Mouse (Mus musculus) NIH3T3 (cell line): ENCODE measurements around the gene Cep104.

ENCODE experiments used
- DNase-seq: peaks from one replicate; pipeline ENCODE4 v3.0.0-alpha.2; 2012; ENCODE audit warnings: low read depth

The Cep104 gene

DNA sequence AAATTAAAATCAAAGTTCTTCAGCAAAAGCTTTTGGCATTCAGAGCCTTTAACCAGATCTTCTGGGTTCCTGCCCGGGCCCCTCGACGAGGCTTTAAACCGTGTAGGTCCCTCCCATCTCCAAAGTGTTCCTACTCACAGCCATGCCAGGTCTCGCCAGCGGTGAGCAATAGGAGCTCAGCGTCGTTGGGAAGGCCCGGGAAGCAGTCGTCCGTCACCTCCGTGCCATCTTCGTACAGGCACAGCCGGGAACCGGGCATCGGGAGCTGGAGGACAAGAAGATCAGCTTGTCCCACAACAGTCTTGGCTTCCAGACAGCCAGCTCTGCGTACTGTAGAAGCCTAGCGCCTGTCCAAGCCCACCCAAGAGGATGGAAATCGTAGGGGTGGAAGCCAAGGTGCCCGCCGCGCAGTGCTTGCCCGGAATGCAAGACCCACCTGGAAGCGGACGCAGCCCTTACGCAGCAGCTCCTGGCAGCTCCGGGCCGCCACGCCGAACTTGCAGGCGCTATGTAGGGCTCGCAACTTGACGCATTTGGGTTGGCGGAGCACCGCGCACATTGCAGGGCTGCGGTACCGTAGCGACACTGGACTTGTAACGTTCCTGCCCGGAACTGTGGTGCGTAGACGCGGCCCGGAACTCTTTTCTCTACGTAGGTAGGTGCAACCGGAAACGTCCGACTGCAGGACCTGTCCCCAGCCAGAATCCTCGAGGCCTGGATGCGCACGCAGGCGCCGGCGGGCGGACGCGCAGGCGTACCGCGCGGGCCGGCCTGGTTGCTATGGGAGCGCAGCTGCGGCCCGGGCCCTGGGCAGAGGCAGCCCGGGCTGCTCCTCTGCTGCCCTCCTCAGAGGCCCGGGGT, at the start of gene Cep104, which contains the start of gene Dffb:
Gene Cep104 (plus strand): TSS at position 764 of the 861 bp plus-strand sequence.
Gene Dffb (minus strand): TSS at position 696 of the 861 bp plus-strand sequence.
- DNase-seq, result peak; percentile 94

DNA sequence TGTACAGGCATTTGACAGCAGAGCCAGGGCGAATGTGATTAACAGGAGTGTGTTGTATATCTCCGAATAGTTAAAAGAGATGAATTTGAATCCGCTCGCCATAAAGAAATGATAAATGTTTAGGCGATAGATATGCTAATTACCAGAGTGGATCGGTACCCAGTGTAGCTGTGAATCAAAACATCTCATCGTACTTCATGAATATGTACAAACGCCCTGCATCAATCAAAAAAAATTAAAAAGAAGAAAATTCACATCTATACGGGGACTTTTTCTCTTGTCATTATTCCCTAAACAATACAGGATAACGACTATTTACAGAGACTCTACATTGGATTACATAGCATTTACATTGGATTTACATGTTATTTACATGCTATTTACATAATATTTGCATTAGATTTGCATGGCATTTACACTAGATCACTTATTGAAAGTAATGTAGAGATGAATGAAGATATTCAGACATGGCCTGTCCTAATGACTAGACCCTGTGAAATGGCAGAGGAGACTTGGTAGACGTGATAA, 46.2 kb upstream of the Cep104 start:
- no peak for DNase-seq

DNA sequence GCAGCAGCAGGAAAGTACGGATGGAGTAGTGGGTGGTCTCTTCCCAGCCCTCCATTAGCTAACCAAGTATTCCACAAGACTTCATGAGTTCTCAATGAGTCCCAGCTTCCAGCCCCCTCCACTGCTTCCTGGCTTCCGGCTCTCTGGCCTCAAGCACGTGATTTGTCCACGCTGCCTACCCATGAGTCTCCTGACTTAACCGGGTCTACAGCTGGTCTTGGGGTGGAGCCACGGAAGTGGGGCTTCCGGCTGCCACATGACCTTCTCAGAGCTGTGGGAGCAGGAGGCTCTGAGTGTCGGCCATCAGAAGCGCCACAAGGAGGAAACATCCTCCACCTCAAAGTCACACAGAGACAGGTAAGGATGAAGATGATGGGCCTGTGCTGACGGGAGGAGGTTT, 45.6 kb upstream of the Cep104 start:
- peak; percentile 3 for DNase-seq

DNA sequence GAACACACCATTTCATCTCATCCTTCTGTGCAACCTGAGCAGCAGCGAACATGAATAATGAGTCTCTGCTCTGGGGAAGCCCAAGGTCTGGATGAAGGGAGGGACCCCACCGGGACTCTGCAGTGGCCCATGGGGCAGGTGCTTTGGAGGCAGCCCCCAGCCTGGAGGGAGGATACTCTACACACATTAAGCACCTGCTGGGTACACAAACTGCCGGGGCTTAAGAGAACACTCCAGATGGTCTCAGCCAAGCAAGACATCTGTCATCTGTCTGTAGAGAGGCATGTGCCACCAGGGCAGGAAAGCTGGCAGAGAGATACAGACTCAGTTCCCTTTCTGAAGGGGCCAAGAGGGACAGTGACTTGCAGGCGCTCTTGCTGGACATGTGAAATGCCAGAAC, 45.1 kb upstream of the Cep104 start:
- DNase-seq, result no peak

DNA sequence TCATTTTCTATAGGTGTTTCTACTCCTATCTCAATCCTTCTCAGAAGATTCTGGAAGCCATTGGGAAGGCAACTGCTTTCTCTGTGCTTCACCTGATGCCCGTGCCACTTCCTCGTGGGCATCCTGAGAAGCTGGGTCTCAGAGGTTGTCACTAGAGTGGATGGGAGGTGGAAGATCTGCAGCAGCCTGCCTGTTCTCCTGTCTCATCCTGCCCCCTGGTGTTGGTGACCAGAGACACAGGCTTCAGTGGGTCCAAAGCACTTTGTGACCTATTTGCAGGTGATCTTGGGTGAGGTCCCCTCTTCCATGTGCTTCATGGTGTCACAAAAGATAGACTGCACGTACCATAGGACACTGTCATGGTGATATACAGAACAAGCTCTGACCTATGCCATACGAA, 31.8 kb upstream of the Cep104 start:
- peak; percentile 56 for DNase-seq

DNA sequence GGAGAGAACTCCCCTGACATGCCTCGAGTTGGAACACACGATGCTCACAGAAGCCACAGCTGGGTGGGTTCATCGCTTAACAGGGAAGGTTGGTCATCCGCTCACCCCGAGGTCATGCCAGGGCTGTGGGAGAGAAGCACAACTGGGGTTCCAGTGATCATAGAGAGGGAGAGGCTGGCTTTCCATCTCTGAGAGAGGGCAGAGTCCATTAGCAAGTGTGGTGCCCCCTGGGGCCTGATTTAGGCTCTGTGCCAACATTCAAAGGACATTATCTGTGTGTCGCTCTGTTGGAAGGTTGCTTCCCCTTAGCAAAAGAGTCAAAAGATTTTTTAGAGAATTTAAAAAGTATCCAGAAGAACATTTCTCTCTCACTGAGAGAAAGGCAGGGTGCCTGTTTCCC, 30.7 kb upstream of the Cep104 start:
- DNase-seq, result no peak

DNA sequence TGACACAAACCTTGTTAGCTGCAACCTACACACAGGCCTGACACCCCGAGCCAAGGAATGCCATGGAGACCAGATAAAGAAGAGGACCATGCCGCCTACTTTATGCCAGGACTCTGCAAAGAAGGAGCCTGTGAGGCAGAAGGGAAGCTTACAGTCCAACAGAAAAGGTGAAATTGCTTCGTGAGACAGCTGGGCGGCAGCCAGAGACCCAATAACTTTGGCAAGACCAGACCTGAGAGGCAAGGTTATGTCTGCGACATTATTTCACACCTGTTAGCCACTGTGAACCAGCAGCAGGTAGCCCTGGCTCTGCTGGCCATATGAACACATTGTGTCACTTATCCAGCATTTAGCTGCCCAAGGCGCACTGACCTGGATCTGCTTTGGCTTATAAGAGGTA, 29.3 kb upstream of the Cep104 start:
- no peak for DNase-seq

DNA sequence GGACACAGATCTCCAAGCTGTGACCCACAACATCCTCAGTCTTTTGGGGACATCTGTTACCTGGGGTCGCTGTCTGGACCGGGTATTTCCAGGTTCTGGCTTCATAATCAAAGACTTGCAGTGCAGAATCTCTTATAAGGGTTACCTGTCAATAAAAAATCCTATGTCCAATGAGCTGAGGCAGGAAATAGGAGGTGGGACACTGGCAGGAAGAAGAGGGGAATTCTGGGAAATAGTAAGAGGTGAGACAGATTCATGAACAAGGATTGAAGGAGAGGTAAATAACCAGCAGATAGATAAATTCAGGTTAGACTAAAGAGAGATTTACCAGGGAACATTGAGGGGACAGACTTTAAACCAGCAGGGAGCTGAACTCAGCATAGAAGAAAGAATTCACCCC, 24.6 kb upstream of the Cep104 start:
- peak; percentile 54 for DNase-seq

DNA sequence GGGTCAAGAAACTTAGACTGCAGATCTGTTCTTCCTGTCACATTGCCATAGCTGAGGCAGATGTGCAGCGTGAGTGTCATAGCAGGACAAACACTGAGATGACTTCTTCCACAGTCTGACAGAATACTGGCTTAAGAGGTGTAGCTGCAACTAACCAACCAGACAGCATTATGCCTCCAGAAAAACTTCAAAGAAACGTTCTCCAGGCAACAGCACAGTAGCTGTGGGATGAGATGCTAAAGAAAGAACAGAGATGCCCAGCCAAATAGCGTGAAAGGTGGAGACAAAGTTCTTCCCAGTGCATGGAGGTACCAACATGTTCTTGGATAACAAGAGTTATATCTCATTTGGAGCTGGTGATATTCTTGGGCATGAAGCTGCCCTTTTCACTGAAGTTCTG, 23.8 kb upstream of the Cep104 start:
- DNase-seq, result no peak

DNA sequence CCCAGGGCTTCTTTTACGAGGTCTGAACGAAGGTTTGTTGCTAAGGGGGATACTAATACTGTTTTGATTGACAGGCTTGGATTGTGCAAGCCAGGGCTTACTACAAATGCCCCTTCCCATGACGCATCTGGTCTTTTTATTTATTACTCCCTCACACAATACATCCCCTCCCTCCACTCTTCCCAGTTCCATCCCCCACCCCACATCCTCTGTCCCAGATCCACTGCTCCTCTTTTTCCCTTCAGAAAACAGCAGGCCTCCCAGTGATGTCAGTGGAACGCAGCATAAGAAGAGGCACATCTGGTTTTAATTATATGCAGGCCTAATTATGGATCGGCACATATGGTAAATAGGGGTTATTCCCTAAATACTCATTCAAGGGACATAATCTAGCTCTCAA, 23.3 kb upstream of the Cep104 start:
- peak; percentile 8 for DNase-seq

DNA sequence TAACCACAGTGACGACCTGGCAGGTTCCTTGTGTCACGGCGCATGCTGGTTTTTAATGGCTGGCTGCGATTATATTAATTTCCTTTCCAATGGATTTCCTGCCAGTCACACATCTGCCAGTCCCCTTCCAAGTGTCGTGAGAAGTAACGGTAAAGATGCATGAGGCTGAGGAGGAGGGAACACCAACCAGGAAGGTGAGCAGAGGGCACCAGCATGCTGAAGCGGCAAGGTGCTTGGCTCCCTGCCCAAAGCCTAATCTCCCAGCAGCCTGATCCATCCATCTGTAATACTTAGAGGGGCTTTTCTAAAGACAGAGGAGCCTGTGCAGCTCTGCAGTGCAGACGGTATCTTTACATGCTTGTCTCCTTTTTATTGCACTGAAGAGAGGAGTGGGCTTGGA, 19.3 kb upstream of the Cep104 start:
- DNase-seq, result no peak

DNA sequence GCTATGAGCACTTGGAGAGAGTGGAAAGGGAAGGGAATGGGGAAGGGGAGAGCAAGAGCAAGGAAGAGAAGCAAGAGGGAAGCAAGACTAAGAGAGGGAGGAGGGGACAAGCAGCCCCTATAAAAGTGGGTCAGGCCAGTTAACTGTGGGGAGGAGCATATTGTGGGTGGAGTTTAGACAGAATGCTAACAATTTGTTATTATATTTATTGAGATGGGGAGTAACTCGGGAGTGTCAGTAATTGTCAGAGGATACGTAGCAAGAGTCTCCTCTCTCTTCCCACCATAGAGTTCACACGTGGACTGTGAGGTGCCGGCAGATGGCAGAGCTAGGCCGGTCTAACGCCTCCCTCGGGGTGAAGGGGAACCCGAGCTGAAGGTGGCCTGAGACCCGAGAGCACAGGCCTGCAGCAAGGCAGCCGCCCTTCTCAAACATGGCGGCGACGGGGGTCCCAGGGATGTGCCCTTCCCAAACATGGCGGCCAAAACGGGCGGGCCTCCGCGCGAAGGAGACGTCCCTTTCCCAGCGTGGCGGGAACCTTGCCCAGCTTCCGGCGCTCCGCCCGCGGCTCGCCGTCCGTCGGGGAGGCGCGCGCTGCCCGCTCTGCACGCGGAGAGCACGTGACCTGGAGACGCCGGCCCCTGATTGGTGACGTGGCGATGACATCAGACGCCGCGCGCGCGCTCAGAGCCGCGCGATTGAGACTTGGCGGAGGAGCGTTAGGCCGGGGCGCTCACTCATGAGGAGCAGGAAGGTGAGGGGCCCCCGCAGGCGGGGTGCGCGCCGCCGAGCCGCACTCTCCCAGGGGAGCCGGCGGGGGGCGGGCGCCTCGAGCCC, 18.2 kb upstream of the Cep104 start, which contains the start of gene A430005L14Rik:
Gene A430005L14Rik (plus strand): TSS at position 669 of the 837 bp plus-strand sequence.
- peak; percentile 98 for DNase-seq

DNA sequence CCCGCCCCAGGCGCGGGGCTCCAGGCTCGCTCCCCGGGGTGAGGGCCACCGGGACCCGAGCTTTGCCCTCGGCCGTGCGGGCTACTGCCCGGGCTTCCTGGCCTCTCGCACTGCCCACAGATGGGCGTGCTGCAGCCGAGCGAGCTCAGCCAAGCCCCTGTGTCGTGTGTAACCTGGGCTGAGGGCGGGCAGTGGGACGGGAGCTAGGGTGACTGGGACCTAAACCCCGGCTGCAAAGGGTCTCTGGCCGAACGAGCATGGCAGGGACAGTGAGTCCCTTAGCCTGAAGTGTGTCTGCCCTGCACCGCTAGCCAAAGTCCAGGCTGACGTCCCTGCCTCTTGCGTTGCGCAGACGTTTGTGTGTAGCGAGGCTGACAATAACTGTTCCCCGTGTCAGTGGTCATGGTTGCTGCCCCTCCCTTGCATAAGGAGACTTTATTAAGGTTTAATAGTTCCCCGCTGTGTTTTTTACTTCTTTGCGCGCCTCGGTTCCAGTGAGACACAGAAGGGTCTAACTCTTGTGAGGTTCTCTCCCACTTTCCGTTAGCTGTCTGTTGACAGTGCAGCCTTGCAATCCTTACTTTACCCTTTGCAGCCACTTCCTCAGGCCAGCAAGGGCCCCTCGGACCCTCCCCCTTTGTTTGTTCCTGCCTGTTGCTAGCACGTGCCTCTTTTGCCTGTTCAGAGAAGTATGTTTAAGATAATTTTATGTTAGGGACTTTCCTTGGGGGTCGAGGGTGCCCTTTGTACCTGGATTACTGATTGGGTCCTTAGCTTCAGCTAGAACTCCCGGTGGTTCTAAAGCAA, 17.3 kb upstream of the Cep104 start:
- no peak for DNase-seq

DNA sequence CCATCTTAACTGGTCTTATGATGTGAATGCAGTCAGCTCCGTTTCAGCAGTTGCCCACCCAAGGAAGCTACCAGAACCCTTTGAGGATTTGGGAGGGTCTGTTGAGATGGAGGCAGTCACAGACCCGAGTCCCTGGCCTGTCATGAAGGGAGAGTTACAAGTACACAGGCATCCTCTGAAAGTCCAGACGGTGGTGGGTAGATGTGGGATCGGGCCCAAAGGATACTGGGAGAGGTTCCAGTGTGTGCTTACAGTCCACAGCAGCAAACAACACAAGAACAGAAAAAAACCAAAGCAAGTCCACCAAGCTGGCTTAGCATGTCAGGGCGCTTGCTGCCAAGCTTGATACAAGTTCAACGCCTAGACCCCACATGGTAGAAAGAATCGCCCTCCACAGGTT, 12.4 kb upstream of the Cep104 start:
- no peak for DNase-seq

DNA sequence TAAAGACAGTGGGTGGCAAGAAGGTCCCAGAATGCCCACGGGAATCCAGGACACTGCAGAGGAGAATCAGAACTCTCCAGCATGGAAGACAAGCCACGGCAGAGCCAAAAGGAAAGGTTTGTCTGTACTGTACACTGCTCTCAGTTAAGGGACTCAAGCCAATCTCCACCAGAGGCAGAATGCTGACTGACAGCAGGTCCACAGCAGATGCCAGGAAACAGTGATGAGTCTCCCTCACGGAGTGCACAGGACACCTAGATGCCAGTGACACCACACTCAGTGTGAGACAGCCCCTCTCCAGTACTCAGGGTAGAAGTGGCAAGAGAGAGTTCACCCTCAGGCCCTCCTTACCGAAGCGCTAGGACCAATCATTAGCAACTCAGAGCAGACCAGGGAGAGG, 8.3 kb upstream of the Cep104 start:
- no peak for DNase-seq

DNA sequence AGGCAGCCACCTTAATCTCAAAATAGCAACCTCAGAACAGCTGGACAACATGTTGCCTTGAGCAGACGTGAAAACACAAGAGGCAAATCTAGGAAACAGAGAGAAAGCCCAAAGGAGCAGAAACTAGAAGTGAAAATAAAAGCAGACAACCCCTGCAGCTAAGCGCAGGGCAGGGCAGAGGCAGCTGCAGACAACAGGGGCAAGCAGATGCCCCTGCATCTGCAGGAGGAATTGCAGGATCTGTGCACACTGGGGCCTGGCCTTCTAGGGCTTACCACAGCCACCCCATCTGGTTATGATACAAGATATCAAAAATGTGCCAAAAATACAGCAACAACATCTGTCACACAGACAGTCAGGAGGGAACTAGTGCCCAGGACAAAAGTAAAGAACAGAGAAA, 7.4 kb upstream of the Cep104 start:
- no peak for DNase-seq

DNA sequence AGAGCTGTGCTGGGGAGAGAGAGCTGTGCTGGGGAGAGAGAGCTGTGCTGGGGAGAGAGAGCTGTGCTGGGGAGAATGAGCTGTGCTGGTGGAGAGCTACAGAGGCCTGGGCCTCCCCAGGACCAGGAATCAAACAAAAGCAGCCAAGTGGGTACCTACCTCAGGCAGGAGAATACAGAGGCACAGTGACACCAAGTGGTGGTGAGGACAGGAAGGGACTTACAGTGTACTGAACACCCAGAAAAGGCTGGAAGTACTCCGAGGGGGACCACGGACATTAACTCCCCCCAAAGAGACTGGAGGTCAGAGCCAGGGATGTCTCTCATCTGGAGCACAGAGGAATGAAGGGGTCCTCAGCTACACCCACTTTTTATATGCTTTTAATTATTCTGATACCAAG, 6.9 kb upstream of the Cep104 start:
- no peak for DNase-seq

DNA sequence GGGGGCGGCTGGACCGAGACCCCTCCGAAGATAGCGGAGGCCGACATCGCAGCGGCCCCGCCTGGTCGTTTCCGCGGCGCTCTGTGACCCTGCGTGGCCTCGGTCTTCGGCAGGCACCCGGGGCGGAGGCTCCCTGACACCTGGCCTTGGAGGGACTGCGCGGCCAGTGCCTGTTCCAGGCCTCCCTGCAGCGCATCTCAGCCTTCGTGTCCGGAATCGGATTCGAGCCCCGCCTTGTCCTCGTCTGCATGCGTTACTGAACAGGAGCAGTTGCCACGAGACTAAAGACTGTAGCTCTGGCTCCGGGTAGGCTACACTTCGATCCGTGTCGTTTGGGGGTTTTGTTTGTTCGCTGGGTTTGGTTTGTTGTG, 283 bp downstream of the Cep104 start:
- no peak for DNase-seq

DNA sequence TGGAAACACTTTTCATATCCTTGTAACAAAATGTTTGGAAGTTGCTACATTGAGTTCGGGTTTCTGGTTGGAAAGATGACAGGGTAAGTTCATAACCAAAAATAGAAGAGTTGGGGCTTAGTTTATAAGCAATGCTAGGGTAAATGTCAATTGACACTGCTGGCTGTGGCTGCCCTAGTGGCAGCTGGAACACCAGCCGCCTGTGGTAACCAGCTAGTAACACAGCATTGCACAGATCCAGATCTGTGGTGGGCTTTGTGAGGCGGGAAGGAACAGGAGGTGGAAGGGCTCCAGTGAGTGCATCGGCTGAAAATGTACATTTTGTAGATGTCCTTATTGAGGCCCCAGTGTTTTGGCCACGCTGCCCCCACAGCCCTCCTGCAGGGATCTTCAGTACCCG, 774 bp downstream of the Cep104 start:
- DNase-seq, result peak; percentile 6

DNA sequence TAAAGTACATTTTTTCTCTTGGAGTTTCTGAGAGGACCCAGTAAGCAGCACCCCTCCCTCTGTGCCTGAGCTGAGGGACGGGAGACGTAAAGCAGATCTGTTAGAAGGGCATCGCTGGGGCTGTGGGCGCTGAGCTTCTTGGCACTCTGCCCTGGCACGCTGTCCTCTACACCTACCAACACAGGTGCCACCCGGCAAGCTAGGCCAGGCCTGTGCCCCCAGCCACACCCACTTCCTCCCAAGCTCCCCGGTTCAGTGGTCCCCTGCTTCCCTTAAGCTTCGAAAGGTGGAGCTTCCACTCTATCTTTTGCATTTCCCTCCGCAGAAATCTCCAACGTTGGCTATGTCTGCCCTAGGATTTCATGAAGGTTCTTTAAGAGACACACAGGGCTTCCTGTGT, 4.2 kb downstream of the Cep104 start:
- DNase-seq, result no peak

DNA sequence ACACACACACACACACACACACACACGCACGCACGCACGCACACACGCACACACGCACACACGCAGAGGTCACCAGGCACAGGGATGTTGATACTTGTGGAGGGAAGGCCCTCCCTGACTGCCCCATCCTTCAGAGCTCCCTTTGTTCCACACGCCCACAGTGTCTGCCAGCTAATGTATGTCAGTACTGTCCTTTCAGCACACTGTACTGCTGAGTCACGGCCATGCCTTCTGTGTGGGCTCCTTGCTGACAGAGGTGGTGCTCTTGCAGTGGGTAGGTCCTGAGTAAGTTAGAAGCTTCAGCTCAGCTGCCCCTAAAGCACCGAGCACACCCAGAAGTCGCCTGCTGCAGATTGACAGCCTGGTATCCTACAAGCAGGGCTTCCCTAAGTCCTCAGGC, 5.5 kb downstream of the Cep104 start:
- DNase-seq, result no peak

DNA sequence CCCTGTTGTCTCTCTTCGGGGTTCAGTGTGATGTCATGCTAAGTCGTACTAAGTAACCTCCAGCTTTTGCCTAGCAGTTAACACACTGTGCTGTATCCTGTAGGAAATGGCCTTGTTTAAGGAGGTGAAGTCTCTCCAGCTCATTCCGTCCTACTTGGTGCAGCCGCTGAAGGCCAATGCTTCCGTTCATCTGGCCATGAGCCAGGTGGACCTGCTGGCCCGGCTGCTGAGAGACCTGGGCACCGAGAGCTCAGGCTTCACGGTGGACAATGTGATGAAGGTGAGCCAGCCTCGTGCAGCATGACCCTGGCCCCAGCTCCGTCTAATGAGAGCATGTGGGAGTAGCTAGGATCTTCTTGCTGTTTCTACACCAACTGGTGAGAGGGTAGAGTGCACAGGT, 17.7 kb downstream of the Cep104 start:
- no peak for DNase-seq
